Mouse (Mus musculus) liver, postnatal 0 days (tissue): Measurements from ENCODE around the gene Qars.

ENCODE experiments used
- CTCF ChIP-seq: sonication (generic); IDR thresholded peaks from 2 replicates; pipeline ENCODE4 v1.5.1; 2016; ENCODE audit warnings: antibody characterized with exemption, low read depth
- EP300 ChIP-seq: IDR thresholded peaks from 2 replicates; pipeline ENCODE4 v1.6.1; 2016; ENCODE audit warnings: antibody characterized with exemption, low read depth, mild to moderate bottlenecking

- TF ChIP-seq CTCF (no peak), EP300 (no peak)
Observed at GRCm38 (mm10) chr9:108523341-108523740, 15.8 kb downstream of the Qars start.
